Mouse (Mus musculus) bone marrow macrophage, adult 2 months (primary cell): ENCODE data around the gene Antxr2.

ENCODE experiments used
- CTCF ChIP-seq: IDR thresholded peaks from 2 replicates; pipeline ENCODE4 v1.5.1; 2012; ENCODE audit warnings: low read depth, mild to moderate bottlenecking, low read length, moderate library complexity
- POLR2A ChIP-seq: IDR thresholded peaks from 2 replicates; pipeline ENCODE4 v1.6.1; 2012; ENCODE audit warnings: mild to moderate bottlenecking, low read depth, low read length, borderline replicate concordance

GRCm38 (mm10) chr5:97876895-97877294 is 153.9 kb downstream of the Antxr2 start:
- TF ChIP-seq CTCF = no peak
- no peak for TF ChIP-seq POLR2A
